Mouse (Mus musculus): ENCODE measurements around the gene Cox6a1. TPM values are rescaled to one million over a fixed set of nuclear protein-coding genes. Genes with fewer than 3 reads are reported as not detected.

The Cox6a1 gene
- polyA plus RNA-seq (2015; fragmentation: Nextera tagmentation; extraction: Ambion mirVana) = 668 and 861 TPM in 2 replicates

GRCm38 (mm10) chr5:115348546-115349224 lies at the start of gene Cox6a1:
TSS of gene Cox6a1 (minus strand) at chr5:115348981.

GRCm38 (mm10) chr5:115340577-115341313 lies 8.0 kb downstream of the Cox6a1 start, which contains the start of the genes Gatc and Triap1:
TSS of gene Gatc (minus strand) at chr5:115341178.
TSS of gene Triap1 (plus strand) at chr5:115341225.

GRCm38 (mm10) chr5:115326875-115327609 lies 21.7 kb downstream of the Cox6a1 start, which contains the start of gene Srsf9:
TSS of gene Srsf9 (plus strand) at chr5:115327177.

GRCm38 (mm10) chr5:115300792-115301614 lies 47.8 kb downstream of the Cox6a1 start, which contains the start of gene Dynll1:
TSS of gene Dynll1 (minus strand) at chr5:115300999.

Other genes with a start within 250 kb of the Cox6a1 start
- gene Acads, start 229.6 kb downstream of the Cox6a1 start, polyA plus RNA-seq (2015; fragmentation: Nextera tagmentation; extraction: Ambion mirVana) = 97.2 and 104 TPM in 2 replicates
- gene Unc119b, start 214.0 kb downstream of the Cox6a1 start, polyA plus RNA-seq (2015; fragmentation: Nextera tagmentation; extraction: Ambion mirVana) = 10.2 and 11.9 TPM in 2 replicates
- 42.9 and 45.9 TPM in 2 replicates for gene Mlec, start 190.8 kb downstream of the Cox6a1 start, polyA plus RNA-seq (2015; fragmentation: Nextera tagmentation; extraction: Ambion mirVana)
- 1.1 and 1.6 TPM in 2 replicates for gene Cabp1, start 154.6 kb downstream of the Cox6a1 start, polyA plus RNA-seq (2015; fragmentation: Nextera tagmentation; extraction: Ambion mirVana)
- 48.9 and 59.9 TPM in 2 replicates for gene Pop5, start 113.1 kb downstream of the Cox6a1 start, polyA plus RNA-seq (2015; fragmentation: Nextera tagmentation; extraction: Ambion mirVana)
- 97.3 and 98.4 TPM in 2 replicates for gene Rnf10, start 76.1 kb downstream of the Cox6a1 start, polyA plus RNA-seq (2015; fragmentation: Nextera tagmentation; extraction: Ambion mirVana)
- 89.5 and 90.2 TPM in 2 replicates for gene Coq5, start 69.3 kb downstream of the Cox6a1 start, polyA plus RNA-seq (2015; fragmentation: Nextera tagmentation; extraction: Ambion mirVana)
- 565 and 667 TPM in 2 replicates for gene Dynll1, start 48.0 kb downstream of the Cox6a1 start, polyA plus RNA-seq (2015; fragmentation: Nextera tagmentation; extraction: Ambion mirVana)
- 65.4 and 86.5 TPM in 2 replicates for gene Srsf9, start 21.8 kb downstream of the Cox6a1 start, polyA plus RNA-seq (2015; fragmentation: Nextera tagmentation; extraction: Ambion mirVana)
- gene Gatc, start 7.8 kb downstream of the Cox6a1 start, polyA plus RNA-seq (2015; fragmentation: Nextera tagmentation; extraction: Ambion mirVana) = 18.5 and 20.5 TPM in 2 replicates
- 35.3 and 37.8 TPM in 2 replicates for gene Triap1, start 7.8 kb downstream of the Cox6a1 start, polyA plus RNA-seq (2015; fragmentation: Nextera tagmentation; extraction: Ambion mirVana)
- gene Msi1, start 80.6 kb upstream of the Cox6a1 start, polyA plus RNA-seq (2015; fragmentation: Nextera tagmentation; extraction: Ambion mirVana) = 1.0 and 1.1 TPM in 2 replicates
- not detected in 2 replicates for gene Pla2g1b, start 117.3 kb upstream of the Cox6a1 start, polyA plus RNA-seq (2015; fragmentation: Nextera tagmentation; extraction: Ambion mirVana)
- 20.6 and 24.7 TPM in 2 replicates for gene Sirt4, start 135.7 kb upstream of the Cox6a1 start, polyA plus RNA-seq (2015; fragmentation: Nextera tagmentation; extraction: Ambion mirVana)
- gene Pxn, start 157.7 kb upstream of the Cox6a1 start, polyA plus RNA-seq (2015; fragmentation: Nextera tagmentation; extraction: Ambion mirVana) = 50.9 and 53.6 TPM in 2 replicates
- gene Rplp0, start 210.5 kb upstream of the Cox6a1 start, polyA plus RNA-seq (2015; fragmentation: Nextera tagmentation; extraction: Ambion mirVana) = 865 and 914 TPM in 2 replicates
- 12.7 and 13.8 TPM in 2 replicates for gene Gcn1l1, start 216.3 kb upstream of the Cox6a1 start, polyA plus RNA-seq (2015; fragmentation: Nextera tagmentation; extraction: Ambion mirVana)